Mouse (Mus musculus) MEL (cell line): ENCODE data around the gene Ube2e3. TPM values are rescaled to one million over a fixed set of nuclear protein-coding genes. Genes with fewer than 3 reads are reported as not detected.

ENCODE experiments used
- DNase-seq: peaks from one replicate; pipeline ENCODE4 v3.0.0; 2011; ENCODE audit warnings: low read depth, low spot score
- H3K27ac ChIP-seq: 2 replicates; pipeline ENCODE4 v1.5.1; 2012; ENCODE audit warnings: low read depth, mild to moderate bottlenecking, control low read depth, low read length, moderate library complexity; ENCODE audit not compliant: control insufficient read depth
- H3K27me3 ChIP-seq, 2 experiments: fragments of 150-350 bp in 1 of 2; sonication (generic) in 1 of 2; 2 replicates each; pipeline ENCODE4 v1.6.1; 2012; ENCODE audit warnings: low read length in 2 of 2, mild to moderate bottlenecking in 2 of 2, improper control_type of control experiment in 1 of 2, moderate library complexity in 1 of 2; ENCODE audit not compliant: insufficient read depth in 2 of 2, control insufficient read depth in 1 of 2
- H3K36me3 ChIP-seq, 2 experiments: 2 replicates each; pipeline ENCODE4 v1.6.1; 2012 to 2014; ENCODE audit warnings: low read length in 2 of 2, improper control_type of control experiment in 1 of 2, inconsistent platforms in 1 of 2, mild to moderate bottlenecking in 1 of 2; ENCODE audit not compliant: insufficient read depth in 2 of 2, control insufficient read depth in 1 of 2
- H3K4me1 ChIP-seq, 2 experiments: fragments of 150-350 bp in 1 of 2; sonication (generic) in 1 of 2; 2 replicates each; pipeline ENCODE4 v1.6.1; 2012; ENCODE audit warnings: low read length in 2 of 2, improper control_type of control experiment in 1 of 2, mild to moderate bottlenecking in 1 of 2; ENCODE audit not compliant: insufficient read depth in 2 of 2, control insufficient read depth in 1 of 2
- H3K4me3 ChIP-seq, 2 experiments: fragments of 150-350 bp in 1 of 2; sonication (generic) in 1 of 2; 2 replicates each; pipeline ENCODE4 v1.5.1; 2012; ENCODE audit warnings: low read depth in 2 of 2, low read length in 2 of 2, mild to moderate bottlenecking in 2 of 2, moderate library complexity in 2 of 2, control low read depth in 1 of 2, improper control_type of control experiment in 1 of 2; ENCODE audit not compliant: control insufficient read depth in 1 of 2, insufficient read depth in 1 of 2
- H3K79me2 ChIP-seq: 2 replicates; pipeline ENCODE4 v1.6.1; 2012; ENCODE audit warnings: mild to moderate bottlenecking, low read length, moderate library complexity; ENCODE audit not compliant: control insufficient read depth, poor library complexity, insufficient read depth
- H3K9ac ChIP-seq: 2 replicates; pipeline ENCODE4 v1.6.1; 2012; ENCODE audit warnings: low read depth, mild to moderate bottlenecking, control low read depth, low read length, moderate library complexity; ENCODE audit not compliant: control insufficient read depth, poor library complexity, severe bottlenecking
- H3K9me3 ChIP-seq: fragments of 150-350 bp; sonication (generic); replicated peaks from 2 replicates; pipeline ENCODE4 v1.6.1; 2012; ENCODE audit warnings: mild to moderate bottlenecking, low read length, improper control_type of control experiment, moderate library complexity; ENCODE audit not compliant: insufficient read depth
- E2F4 ChIP-seq: IDR thresholded peaks from 2 replicates; pipeline ENCODE4 v1.6.1; 2011; ENCODE audit warnings: low read depth, low read length, improper control_type of control experiment, borderline replicate concordance
- EP300 ChIP-seq, 2 experiments: IDR thresholded peaks; 2 replicates each; pipeline ENCODE4 v1.6.1; 2011; ENCODE audit warnings: improper control_type of control experiment in 2 of 2, low read length in 2 of 2, low read depth in 1 of 2, mild to moderate bottlenecking in 1 of 2
- GABPA ChIP-seq: IDR thresholded peaks from 2 replicates; pipeline ENCODE4 v1.6.1; 2012; ENCODE audit warnings: low read depth, mild to moderate bottlenecking, inconsistent platforms, low read length, improper control_type of control experiment, moderate library complexity
- GATA1 ChIP-seq: IDR thresholded peaks from 2 replicates; pipeline ENCODE4 v1.6.1; 2011; ENCODE audit warnings: low read depth, low read length, improper control_type of control experiment
- JUND ChIP-seq: IDR thresholded peaks from 2 replicates; pipeline ENCODE4 v1.6.1; 2011; ENCODE audit warnings: low read depth, mild to moderate bottlenecking, improper control_type of control experiment, low read length
- MAFK ChIP-seq: IDR thresholded peaks from 2 replicates; pipeline ENCODE4 v1.6.1; 2011; ENCODE audit warnings: low read depth, mild to moderate bottlenecking, low read length, improper control_type of control experiment, borderline replicate concordance
- MEF2A ChIP-seq: IDR thresholded peaks from 2 replicates; pipeline ENCODE4 v1.6.1; 2014; ENCODE audit warnings: low read depth, mild to moderate bottlenecking, inconsistent platforms, low read length, improper control_type of control experiment; ENCODE audit not compliant: poor library complexity, insufficient replicate concordance, severe bottlenecking; ENCODE audit errors: extremely low read depth
- NELFE ChIP-seq: IDR thresholded peaks from 2 replicates; pipeline ENCODE4 v1.6.1; 2011; ENCODE audit warnings: low read depth, low read length, improper control_type of control experiment
- RAD21 ChIP-seq: IDR thresholded peaks from 2 replicates; pipeline ENCODE4 v1.6.1; 2011; ENCODE audit warnings: mild to moderate bottlenecking, low read depth, low read length, improper control_type of control experiment
- SMC3 ChIP-seq: IDR thresholded peaks from 2 replicates; pipeline ENCODE4 v1.6.1; 2011; ENCODE audit warnings: low read depth, low read length, improper control_type of control experiment
- TBP ChIP-seq: IDR thresholded peaks from 2 replicates; pipeline ENCODE4 v1.8.0; 2011; ENCODE audit warnings: low read depth, low read length, improper control_type of control experiment
- UBTF ChIP-seq: IDR thresholded peaks from 2 replicates; pipeline ENCODE4 v1.6.1; 2012; ENCODE audit warnings: low read depth, mild to moderate bottlenecking, inconsistent platforms, low read length, improper control_type of control experiment, moderate library complexity, borderline replicate concordance; ENCODE audit not compliant: insufficient read depth
- USF1 ChIP-seq: IDR thresholded peaks from 2 replicates; pipeline ENCODE4 v1.6.1; 2014; ENCODE audit warnings: low read depth, mild to moderate bottlenecking, inconsistent platforms, low read length, improper control_type of control experiment, moderate library complexity
- USF2 ChIP-seq, 2 experiments: IDR thresholded peaks; 2 replicates each; pipeline ENCODE4 v1.6.1; 2011 to 2012; ENCODE audit warnings: improper control_type of control experiment in 2 of 2, low read length in 2 of 2, borderline replicate concordance in 1 of 2, inconsistent platforms in 1 of 2, low read depth in 1 of 2, mild to moderate bottlenecking in 1 of 2; ENCODE audit not compliant: insufficient read depth in 1 of 2
- ZC3H11A ChIP-seq: IDR thresholded peaks from 2 replicates; pipeline ENCODE4 v1.6.1; 2012; ENCODE audit warnings: low read depth, mild to moderate bottlenecking, inconsistent platforms, low read length, improper control_type of control experiment
- ZMIZ1 ChIP-seq: IDR thresholded peaks from 2 replicates; pipeline ENCODE4 v1.6.1; 2012; ENCODE audit warnings: low read depth, mild to moderate bottlenecking, inconsistent platforms, low read length, improper control_type of control experiment, moderate library complexity
- polyA plus RNA-seq, 2 experiments: library from polyadenylated mRNA; stranded (reverse) in 1 of 2; unstranded in 1 of 2; fragments of >175 nt in 1 of 2; fragments of >200 nt in 1 of 2; gene quantifications; 2 replicates each; pipeline versions ENCODE4 v1.2.1 to v1.2.4; 2012; ENCODE audit warnings: low replicate concordance in 2 of 2, low read depth in 1 of 2; ENCODE audit not compliant: insufficient read length in 2 of 2, insufficient read depth in 1 of 2, missing spikeins in 1 of 2
- total RNA-seq: library from RNA; depleted of rRNA; stranded (reverse); fragments of 300-350 nt; gene quantifications from 2 replicates; pipeline ENCODE4 v1.2.3, GENCODE M21; 2012

Gene Ube2e3
- total and polyA plus RNA-seq, 3 experiments: 41.9 to 160 (median 99.4) TPM

DNA sequence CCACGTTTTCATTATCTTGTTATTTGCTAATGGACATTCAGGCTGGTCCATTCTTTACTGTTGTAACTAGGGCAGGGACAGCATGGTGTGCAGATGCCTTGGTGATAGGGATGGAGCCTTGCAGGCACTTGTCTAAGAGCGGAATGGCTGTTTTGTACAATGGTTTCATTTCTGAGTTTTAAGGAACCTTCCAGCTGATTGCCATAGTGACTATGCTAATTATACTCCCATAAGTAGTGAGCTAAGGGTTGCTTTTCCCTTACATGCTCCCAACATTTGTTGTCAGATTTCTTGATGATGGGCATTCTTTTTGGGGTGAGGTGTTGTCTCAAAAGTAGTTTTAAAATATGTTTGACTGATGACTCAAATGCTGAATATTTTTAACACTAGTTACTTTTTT is 18.5 kb downstream of the Ube2e3 start:
- TF ChIP-seq NELFE (no peak), RAD21 (no peak), SMC3 (no peak), USF1 (no peak), ZC3H11A (no peak), TBP (no peak), GATA1 (no peak), MEF2A (no peak), E2F4 (no peak), ZMIZ1 (no peak), UBTF (no peak), JUND (no peak), USF2 (IDR thresholded peaks at IDR 0.05; ENCODE audit: borderline replicate concordance in 1 of 2, insufficient read depth in 1 of 2, low read depth in 1 of 2, low read length in 2 of 2) (no peak), EP300 (IDR thresholded peaks at IDR 0.05; ENCODE audit: low read depth in 1 of 2, low read length in 2 of 2) (no peak), MAFK (no peak)
- DNase-seq: no peak
- H3K36me3 ChIP-seq: peaks cover 3 to 30% of the 10 kb centered on the region in 2 experiments; a peak in 2 of 4 replicates
- no peak overlapping the region for H3K9ac ChIP-seq
- no peaks in the 10 kb centered on the region for H3K27me3 ChIP-seq
- no peaks in the 10 kb centered on the region for H3K9me3 ChIP-seq
- H3K79me2 ChIP-seq: peaks cover 49% of the 10 kb centered on the region
- H3K27ac ChIP-seq: no peak overlapping the region
- H3K4me3 ChIP-seq: no peak overlapping the region
- peaks cover 11 to 21% of the 10 kb centered on the region in 2 experiments; a peak in 3 of 4 replicates for H3K4me1 ChIP-seq

DNA sequence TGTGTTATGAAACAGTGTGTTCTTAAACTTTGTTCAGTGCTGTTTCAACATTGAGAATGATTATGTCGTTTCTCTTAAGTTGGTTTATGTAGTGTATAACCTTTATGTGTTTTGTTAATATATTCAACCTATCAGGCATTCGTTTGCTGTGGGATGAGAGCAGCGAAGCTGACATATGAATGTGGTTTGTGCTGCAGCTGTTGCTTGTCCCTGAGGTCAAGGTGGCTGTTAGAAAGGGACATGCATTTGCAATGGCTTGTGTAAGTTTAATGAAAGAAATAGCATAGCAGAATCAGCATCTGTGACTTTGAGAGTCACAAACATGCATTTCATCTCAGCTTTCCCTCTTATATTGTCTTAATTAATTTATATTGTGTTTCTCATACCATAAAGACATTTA is 20.3 kb downstream of the Ube2e3 start:
- no peak for DNase-seq
- H3K4me3 ChIP-seq: no peak overlapping the region
- peaks cover 1 to 16% of the 10 kb centered on the region in 2 experiments; a peak in 3 of 4 replicates for H3K4me1 ChIP-seq
- TF ChIP-seq E2F4 (no peak), EP300 (IDR thresholded peaks at IDR 0.05; ENCODE audit: low read depth in 1 of 2, low read length in 2 of 2) (no peak), GABPA (no peak)
- no peaks in the 10 kb centered on the region for H3K9me3 ChIP-seq
- no peak overlapping the region for H3K27ac ChIP-seq
- H3K36me3 ChIP-seq: peaks cover 3 to 23% of the 10 kb centered on the region in 2 experiments; a peak in 2 of 4 replicates
- no peak overlapping the region for H3K9ac ChIP-seq
- no peaks in the 10 kb centered on the region for H3K27me3 ChIP-seq
- peaks cover 42% of the 10 kb centered on the region for H3K79me2 ChIP-seq
